Mouse (Mus musculus) adrenal gland, postnatal 36 days (tissue): Measurements from ENCODE around the gene Olfr1310. TPM values are rescaled to one million over a fixed set of nuclear protein-coding genes. Genes with fewer than 3 reads are reported as not detected.
"Not testable (repeated sequence)": the region's sequence is repeated elsewhere in the genome, so short reads cannot be mapped to it uniquely, and the experiment has no call there.

Experiments
- DNase-seq, 2 experiments: peaks; one replicate each; pipeline ENCODE4 v3.0.0; 2021; ENCODE audit warnings: mixed read lengths in 1 of 2
- long read RNA-seq, 2 experiments: library from polyadenylated mRNA; stranded (forward); transcript quantifications; one replicate each; pipeline ENCODE4 v2.0.0; 2021; ENCODE audit warnings: borderline sequencing depth in 2 of 2
- total RNA-seq, 2 experiments: library from RNA; stranded (reverse); gene quantifications; 2 replicates each; pipeline ENCODE4 v1.2.3; 2021

The Olfr1310 gene
- total RNA-seq = not detected
- long read RNA-seq, experiment 1 = 0 reads
- long read RNA-seq, experiment 2 = 0 reads

DNA sequence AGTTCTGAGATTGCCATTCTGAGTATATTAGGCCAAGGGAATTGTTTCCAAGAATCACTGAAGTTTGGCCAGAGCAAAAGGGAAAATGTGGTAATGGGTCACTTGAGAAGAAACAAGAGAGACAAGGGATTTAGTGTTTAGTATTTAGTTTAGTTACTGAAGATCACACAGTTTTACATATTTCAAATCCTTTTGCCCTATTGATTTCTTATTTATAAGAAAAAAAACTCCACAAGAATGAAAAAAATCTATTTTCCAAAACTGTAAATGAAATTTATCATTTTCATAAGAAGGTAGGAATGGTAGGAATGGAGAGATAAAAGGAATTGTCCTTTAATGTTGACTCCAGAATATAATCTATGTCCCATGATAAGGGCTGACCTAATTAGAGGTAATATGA lies at the start of gene Olfr1310:
Olfr1310 (minus strand) TSS at position 101 of the 400 bp plus-strand sequence.
- DNase-seq = no peak

GRCm38 (mm10) chr2:112050138-112050537 lies 37.6 kb upstream of the Olfr1310 start, which contains the start of gene Olfr1312:
Olfr1312 (minus strand) TSS chr2:112050238.
- no peak for DNase-seq

DNA sequence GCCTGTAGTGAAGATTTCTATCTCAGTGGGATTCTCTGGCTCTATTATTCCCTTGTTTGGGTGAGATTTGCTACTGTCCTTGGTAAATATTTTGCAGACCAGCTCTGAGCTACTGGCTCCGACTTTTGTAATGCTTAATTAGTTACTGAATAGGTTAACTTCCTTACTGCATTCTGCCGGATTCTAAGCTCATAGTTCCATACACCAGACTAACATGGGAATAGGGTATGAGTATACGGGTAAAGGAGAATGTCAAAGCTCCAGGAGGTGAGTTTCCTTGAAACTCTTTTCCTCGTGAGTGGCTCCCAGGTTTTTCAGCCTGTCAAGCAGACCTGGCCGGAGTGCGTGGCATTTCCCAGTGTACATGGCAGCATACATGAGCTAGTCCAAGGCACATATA lies 14.5 kb upstream of the Olfr1310 start:
- DNase-seq = not testable (repeated sequence)

DNA sequence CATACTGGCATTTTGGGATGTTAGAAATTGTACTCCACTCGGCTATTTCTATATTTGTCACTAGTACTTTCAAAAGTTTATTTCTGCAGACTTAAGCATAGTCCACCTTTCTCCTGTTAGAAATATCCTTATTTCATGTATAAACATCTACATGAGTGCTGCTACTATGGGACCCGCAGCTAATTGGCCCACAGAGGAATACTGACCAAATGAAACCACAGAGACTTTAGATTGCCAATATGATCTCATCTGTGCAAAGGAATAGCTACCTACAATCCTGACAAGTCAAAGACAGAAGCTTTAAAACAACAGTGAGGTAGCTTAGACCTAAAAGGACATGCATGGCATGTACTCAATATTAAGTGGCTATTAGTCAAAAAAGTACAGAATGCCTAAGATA lies 11.8 kb upstream of the Olfr1310 start, which contains the start of gene Olfr1311:
Olfr1311 (minus strand) TSS at position 101 of the 400 bp plus-strand sequence.
- no peak for DNase-seq

DNA sequence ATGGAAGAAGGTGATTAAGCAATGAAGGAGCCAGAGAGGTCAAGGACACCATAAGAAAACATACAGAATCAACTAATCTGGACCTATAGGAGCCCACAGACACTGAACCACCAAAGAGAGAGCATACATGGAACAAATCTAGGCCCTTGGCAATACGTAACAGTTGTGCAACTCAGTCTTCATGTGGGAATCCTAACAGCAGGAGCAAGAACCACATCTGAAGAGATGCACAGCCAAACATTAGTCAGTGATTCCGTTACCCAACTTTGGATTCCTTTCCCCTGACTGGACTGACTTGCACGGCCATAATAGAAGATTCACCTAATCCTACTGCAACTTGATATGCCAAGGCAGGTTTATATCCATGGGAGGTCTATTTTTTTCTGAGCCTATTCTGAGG lies 2.4 kb upstream of the Olfr1310 start:
- no peak for DNase-seq

DNA sequence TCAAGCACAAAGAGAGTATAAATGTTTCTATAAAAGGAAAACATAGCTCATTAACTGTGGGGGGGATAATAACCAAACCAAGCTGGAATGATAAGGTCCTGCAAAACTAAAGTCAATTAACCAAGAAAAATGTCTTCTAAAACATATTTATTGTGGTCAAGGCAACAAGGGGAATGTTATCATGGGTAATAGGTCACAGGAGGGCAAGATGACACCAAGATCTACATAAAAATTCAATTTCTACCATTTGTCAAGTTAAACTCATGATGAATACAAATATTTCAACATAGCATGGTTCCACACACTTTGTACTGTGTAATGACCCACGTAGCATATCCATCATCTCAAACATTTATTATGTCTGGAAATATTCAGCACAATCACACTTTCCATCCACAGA lies 22.3 kb downstream of the Olfr1310 start, which contains the start of gene Olfr1309:
Olfr1309 (minus strand) TSS at position 101 of the 400 bp plus-strand sequence.
- no peak for DNase-seq

DNA sequence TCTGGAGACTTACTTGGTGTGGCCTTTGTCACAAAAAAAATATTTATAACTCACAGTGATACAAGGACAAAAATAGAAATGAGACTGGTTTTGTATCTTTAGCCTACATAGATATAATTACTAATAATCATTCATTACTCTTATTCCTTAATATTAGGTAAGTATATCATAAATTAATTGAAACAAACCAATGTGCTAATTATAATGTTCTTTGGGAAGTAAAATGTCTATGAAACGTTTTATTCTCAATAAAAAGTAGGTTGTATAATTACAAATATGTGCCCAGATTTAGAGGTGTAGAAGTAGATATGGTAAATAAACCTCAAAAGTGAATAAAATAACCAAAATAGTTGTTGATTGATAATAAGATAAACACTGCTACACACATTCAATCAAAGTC lies 47.7 kb downstream of the Olfr1310 start, which contains the start of gene Olfr1308:
Olfr1308 (minus strand) TSS at position 101 of the 400 bp plus-strand sequence.
- DNase-seq = no peak

Other genes with a start within 250 kb of the Olfr1310 start
- not detected for gene Olfr1302, start 235.3 kb downstream of the Olfr1310 start, total RNA-seq
- not detected for gene Olfr1303, start 192.4 kb downstream of the Olfr1310 start, total RNA-seq
- gene Olfr1305, start 135.6 kb downstream of the Olfr1310 start, total RNA-seq = not detected
- not detected for gene Olfr1306, start 96.4 kb downstream of the Olfr1310 start, total RNA-seq
- gene Olfr1307, start 63.3 kb downstream of the Olfr1310 start, total RNA-seq = under 1 TPM in 1 of 2 experiments, not detected in 1; 0.03 TPM
- not detected for gene Olfr1308, start 47.8 kb downstream of the Olfr1310 start, total RNA-seq
- gene Olfr1309, start 22.4 kb downstream of the Olfr1310 start, total RNA-seq = not detected
- gene Olfr1311, start 11.7 kb upstream of the Olfr1310 start, total RNA-seq = not detected
- gene Olfr1312, start 37.5 kb upstream of the Olfr1310 start, total RNA-seq = not detected
- gene Olfr1313, start 65.1 kb upstream of the Olfr1310 start, total RNA-seq = not detected
- gene Olfr1314, start 84.1 kb upstream of the Olfr1310 start, total RNA-seq = not detected
- not detected for gene Olfr1315-ps1, start 102.7 kb upstream of the Olfr1310 start, total RNA-seq
- not detected for gene Olfr1316, start 122.3 kb upstream of the Olfr1310 start, total RNA-seq
- gene Olfr1317, start 127.6 kb upstream of the Olfr1310 start, total RNA-seq = not detected
- not detected for gene Olfr1318, start 141.5 kb upstream of the Olfr1310 start, total RNA-seq
- 1 to 10 TPM; 2.8 to 5.9 TPM for gene Lpcat4, start 226.8 kb upstream of the Olfr1310 start, total RNA-seq
- not detected for gene Nutm1, start 246.6 kb upstream of the Olfr1310 start, total RNA-seq
- gene Nop10, start 249.2 kb upstream of the Olfr1310 start, total RNA-seq = 100 to 1,000 TPM; 112 to 150 TPM